Mouse (Mus musculus): Measurements from ENCODE around the gene Sco2. TPM values are rescaled to one million over a fixed set of nuclear protein-coding genes. Genes with fewer than 3 reads are reported as not detected.

The Sco2 gene
- polyA plus RNA-seq, 1 experiment from 2014 or later, result 5.3 TPM

DNA sequence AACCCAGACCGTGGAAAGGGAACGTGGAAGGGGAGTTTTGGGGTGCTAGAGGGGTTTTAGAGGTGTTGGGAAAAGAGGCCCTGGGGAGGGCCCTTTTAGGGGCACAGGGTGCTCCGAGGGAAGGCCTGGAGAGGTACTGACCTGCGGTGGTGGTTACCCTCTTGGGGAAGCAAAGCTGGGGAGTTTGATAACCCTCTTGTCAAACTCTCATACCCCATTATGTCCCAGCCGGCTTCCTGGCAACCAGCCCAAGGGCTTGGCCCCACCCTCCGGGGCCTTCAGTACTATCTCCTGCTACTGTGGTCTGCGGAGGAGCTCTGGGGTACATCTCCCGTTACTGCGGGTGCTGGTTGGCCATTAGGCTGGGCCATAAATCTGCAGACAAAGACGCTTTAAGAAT, 5.8 kb upstream of the Sco2 start:
- no peak overlapping the region for H3K27ac ChIP-seq (replicated peaks)
- peak; percentile 34 for DNase-seq (ENCODE audit: low spot score)
- H3K27me3 ChIP-seq (replicated peaks; ENCODE audit: low read depth, poor library complexity, severe bottlenecking), result peaks cover 91% of the 10 kb centered on the region
- H3K9me3 ChIP-seq, result no peaks in the 10 kb centered on the region
- WGBS, result 11% methylated on average over 10 of the region's 10 CpGs
- peak overlapping the region; percentile 53 for H3K4me3 ChIP-seq
- peaks cover 36% of the 10 kb centered on the region for H3K4me1 ChIP-seq
- H3K36me3 ChIP-seq (replicated peaks), result no peaks in the 10 kb centered on the region

DNA sequence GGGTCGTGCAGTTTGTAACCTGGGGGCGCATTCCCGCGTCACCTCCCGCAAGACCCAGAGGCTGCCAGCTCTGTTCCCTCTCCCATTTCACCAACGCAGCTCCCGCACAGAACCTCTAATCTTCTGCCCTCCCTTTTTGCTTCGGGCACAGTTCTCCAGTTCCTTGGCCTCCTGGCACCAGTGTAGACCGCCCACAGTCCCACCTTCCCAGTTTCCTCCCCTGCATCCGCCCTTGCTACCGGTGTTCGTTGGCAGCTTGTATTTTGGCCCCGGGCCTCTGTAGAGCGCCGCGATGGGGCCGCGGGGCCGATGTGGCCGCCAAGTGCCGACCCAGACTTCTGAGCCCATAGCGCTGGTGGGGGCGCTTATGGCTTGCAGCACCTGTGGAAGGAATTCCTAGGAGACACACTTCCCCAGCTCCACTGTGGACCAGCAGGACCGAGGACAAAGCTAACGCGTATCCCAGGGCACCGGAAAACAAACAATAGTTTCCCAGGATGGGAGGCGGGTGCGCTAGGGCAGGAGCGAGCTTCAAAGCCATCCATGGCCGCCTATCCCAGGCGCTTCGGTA, 5.3 kb upstream of the Sco2 start, which contains the start of gene Odf3b:
Odf3b (minus strand) TSS at position 452 of the 571 bp plus-strand sequence.
- Histone ChIP-seq H3K4me3 (peak within 1 kb of the TSS; percentile 53), H3K36me3 (replicated peaks) (no peaks in the 10 kb centered on the region), H3K27ac (replicated peaks) (peak within 1 kb of the TSS; percentile 36; the same call in 1 of the 2 replicates), H3K27me3 (replicated peaks; ENCODE audit: low read depth, poor library complexity, severe bottlenecking) (peaks cover 90% of the 10 kb centered on the region), H3K9me3 (no peaks in the 10 kb centered on the region), H3K4me1 (peaks cover 41% of the 10 kb centered on the region)
- under 1% methylated on average over 33 of the region's 33 CpGs for WGBS
- peak; percentile 51 for DNase-seq (ENCODE audit: low spot score)

DNA sequence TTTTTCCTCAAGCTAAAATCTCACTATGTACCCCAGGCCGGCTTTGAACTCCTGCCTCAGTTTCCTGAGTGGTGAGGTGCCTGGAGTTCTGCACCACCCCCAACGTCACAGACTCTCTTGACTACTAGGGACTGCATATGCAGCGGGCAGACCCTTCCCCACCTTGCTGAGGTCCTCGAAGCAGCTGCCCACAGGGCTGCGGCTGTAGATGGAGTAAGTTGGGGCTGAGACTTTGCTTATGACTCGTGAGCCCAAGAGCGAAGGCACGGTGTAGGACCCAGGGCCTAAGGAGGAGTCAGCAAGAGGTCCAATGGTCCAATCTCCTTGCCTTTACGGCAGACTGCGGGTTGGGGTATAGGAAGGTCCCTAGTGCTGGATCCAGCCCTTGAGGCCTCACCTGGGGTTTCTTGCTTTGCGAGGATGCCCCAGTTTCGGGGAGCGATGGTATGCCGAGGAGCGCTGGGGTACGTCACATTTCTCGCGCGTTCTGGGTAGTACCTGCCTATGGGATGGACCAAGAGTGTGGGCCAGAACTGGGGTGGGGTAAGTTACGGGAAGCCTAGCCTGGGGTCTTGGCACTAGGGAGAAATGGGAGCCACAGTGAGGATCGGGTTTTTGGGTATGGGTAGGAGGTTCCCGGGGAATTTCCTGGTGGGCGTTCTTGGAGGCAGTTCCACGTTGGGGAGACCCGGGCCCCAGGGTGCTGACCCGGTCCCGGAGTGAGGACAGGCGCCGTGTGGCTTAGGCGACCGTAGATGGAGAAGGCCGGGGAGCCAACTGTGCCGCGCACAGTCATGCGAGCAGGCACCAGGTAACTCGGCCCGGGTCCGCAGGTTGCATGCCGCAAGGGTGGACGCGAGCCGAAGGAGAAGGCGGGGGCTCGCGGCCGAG, 4.5 kb upstream of the Sco2 start:
- Histone ChIP-seq H3K4me3 (peak overlapping the region; percentile 53), H3K9me3 (no peaks in the 10 kb centered on the region), H3K27me3 (replicated peaks; ENCODE audit: low read depth, poor library complexity, severe bottlenecking) (peaks cover 85% of the 10 kb centered on the region), H3K4me1 (peaks cover 47% of the 10 kb centered on the region), H3K36me3 (replicated peaks) (no peaks in the 10 kb centered on the region), H3K27ac (replicated peaks) (peak overlapping the region; percentile 36; the same call in 1 of the 2 replicates)
- WGBS, result 10% methylated on average over 46 of the region's 46 CpGs
- peak; percentile 25 for DNase-seq (ENCODE audit: low spot score)

DNA sequence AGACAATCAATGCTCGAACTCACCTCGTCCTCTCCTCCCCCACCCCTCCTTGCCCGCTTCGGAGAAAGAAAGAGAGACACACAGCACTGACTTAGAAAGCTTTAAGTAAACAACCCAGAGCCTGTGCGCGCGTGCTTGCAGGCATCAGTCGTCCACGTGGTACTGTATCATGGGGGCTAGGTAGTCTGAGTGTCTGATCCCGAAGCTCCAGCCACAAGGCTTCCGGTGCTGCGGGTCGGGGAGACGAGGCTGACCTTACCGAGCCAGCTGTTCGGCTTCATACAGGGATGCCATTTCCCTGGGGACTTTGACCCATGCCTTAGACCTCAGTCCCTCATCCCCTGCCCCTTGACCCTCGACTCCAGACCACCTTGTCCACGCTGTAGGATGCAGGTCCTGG, 3.7 kb upstream of the Sco2 start:
- Histone ChIP-seq H3K4me3 (peak overlapping the region; percentile 32), H3K27me3 (replicated peaks; ENCODE audit: low read depth, poor library complexity, severe bottlenecking) (peaks cover 79% of the 10 kb centered on the region), H3K27ac (replicated peaks) (no peak overlapping the region), H3K4me1 (peaks cover 55% of the 10 kb centered on the region), H3K9me3 (no peaks in the 10 kb centered on the region), H3K36me3 (replicated peaks) (peaks cover 6% of the 10 kb centered on the region)
- WGBS, result 5% methylated on average over 18 of the region's 18 CpGs
- DNase-seq (ENCODE audit: low spot score), result peak; percentile 37

DNA sequence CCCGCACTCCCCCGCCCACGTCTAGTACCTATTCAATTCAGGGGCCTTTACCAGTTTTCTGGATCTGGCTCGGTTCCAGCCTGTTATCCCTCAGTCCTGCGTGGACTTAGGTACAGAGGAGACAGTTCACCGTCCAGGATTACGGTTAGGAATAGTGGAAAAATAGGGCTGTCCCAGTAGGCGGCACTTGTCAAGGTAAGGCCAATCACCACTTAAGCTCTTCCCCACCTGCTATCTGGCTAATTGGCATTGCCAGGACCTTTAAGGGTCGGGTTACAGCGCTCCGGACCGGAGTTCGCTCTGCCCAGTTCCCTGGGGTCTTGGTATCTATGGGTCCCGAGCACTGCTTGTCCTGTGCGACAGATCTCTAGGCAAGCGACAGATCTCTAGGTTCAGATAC, 3.3 kb upstream of the Sco2 start, which contains the start of gene Tymp:
Tymp (minus strand) TSS at position 83 of the 400 bp plus-strand sequence.
- H3K27me3 ChIP-seq (replicated peaks; ENCODE audit: low read depth, poor library complexity, severe bottlenecking), result peaks cover 74% of the 10 kb centered on the region
- DNase-seq (ENCODE audit: low spot score), result no peak
- H3K36me3 ChIP-seq (replicated peaks), result peaks cover 10% of the 10 kb centered on the region
- no peak within 1 kb of the TSS for H3K27ac ChIP-seq (replicated peaks)
- H3K9me3 ChIP-seq, result no peaks in the 10 kb centered on the region
- H3K4me1 ChIP-seq, result peaks cover 59% of the 10 kb centered on the region
- WGBS, result 15% methylated on average over 16 of the region's 16 CpGs
- H3K4me3 ChIP-seq, result peak within 1 kb of the TSS; percentile 32

DNA sequence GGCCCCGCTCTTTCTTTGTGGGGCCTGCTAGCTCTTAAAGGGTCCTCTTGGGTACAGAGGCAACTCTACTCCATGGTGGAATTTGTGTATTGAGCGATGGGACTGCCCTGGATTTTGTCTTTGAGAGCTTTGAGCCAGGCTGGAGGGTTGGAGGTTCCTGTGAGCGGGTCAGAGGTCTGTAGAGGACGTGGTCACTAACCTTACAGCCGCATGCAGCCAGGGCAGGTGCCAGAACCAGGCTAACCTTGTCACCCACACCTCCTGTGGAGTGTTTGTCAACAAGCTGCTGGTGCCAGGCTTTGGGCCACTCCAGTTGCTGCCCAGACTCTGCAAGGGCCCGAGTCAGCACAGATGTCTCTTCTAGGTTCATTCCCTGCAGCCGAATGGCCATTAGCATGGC, 2.4 kb upstream of the Sco2 start:
- no peaks in the 10 kb centered on the region for H3K9me3 ChIP-seq
- no peak for DNase-seq (ENCODE audit: low spot score)
- H3K27ac ChIP-seq (replicated peaks), result no peak overlapping the region
- H3K27me3 ChIP-seq (replicated peaks; ENCODE audit: low read depth, poor library complexity, severe bottlenecking), result peaks cover 65% of the 10 kb centered on the region
- H3K4me1 ChIP-seq, result peaks cover 60% of the 10 kb centered on the region
- WGBS, result 82% methylated on average over 7 of the region's 7 CpGs
- peaks cover 19% of the 10 kb centered on the region for H3K36me3 ChIP-seq (replicated peaks)
- no peak overlapping the region for H3K4me3 ChIP-seq

DNA sequence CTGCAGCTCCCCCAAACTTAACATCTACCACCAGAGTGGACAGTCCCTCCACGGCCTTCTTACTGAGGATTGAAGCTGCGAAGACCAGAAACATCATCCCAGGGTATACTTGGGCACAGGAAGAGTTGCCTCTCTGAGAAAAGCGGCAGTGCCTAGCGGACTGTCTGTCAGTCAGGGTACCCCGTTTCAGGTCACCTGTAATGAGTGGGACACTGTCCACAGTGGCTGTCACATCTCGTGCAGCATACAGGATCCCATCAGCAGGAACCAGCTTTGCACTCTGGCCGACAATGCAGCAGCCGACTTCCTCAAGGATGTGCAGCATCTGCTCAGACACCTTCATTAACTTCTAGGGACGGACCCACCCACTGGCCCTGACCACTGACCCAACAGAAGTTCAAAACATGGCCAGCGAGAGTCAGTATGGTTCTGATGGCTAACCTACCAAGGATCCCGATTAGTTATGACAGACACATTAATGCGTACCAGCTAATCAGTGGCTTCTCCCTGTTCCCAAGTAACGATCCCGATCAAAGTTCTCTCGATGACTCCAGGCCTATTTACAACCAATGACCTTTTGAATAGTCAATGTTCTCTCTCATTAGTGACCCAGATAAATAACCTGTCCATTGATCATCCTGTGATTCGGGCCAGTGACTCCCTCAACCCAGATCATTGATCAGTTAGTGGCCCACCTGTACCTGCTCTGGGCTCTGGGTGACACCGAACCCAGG, 1.3 kb upstream of the Sco2 start:
- Histone ChIP-seq H3K4me3 (peak overlapping the region; percentile 73), H3K36me3 (replicated peaks) (peaks cover 30% of the 10 kb centered on the region), H3K9me3 (no peaks in the 10 kb centered on the region), H3K27ac (replicated peaks) (no peak overlapping the region), H3K27me3 (replicated peaks; ENCODE audit: low read depth, poor library complexity, severe bottlenecking) (peaks cover 55% of the 10 kb centered on the region), H3K4me1 (peaks cover 60% of the 10 kb centered on the region)
- no peak for DNase-seq (ENCODE audit: low spot score)
- WGBS, result 92% methylated on average over 17 of the region's 17 CpGs

DNA sequence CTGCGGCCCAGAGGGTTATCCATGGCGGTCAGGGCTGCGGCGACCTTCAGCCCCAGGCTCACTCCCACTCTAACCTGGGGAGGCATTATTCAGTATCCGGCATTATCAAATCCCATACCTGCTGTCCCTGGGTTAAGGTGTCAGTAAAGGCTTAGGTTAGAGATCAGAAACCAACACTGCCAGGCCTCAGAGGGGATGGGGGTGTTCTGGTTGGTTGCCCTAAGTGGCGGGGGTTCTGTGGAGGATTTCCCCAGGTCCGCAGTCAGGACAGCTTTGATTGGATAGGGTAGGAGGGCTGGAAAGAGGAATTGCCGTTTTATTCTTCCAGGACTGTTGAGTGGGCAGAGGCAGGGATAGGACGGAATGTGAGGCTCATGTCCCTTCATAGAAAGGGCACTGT, 694 bp upstream of the Sco2 start:
- H3K4me3 ChIP-seq, result peak overlapping the region; percentile 73
- DNase-seq (ENCODE audit: low spot score), result no peak
- no peaks in the 10 kb centered on the region for H3K9me3 ChIP-seq
- H3K36me3 ChIP-seq (replicated peaks), result peaks cover 36% of the 10 kb centered on the region
- peaks cover 48% of the 10 kb centered on the region for H3K27me3 ChIP-seq (replicated peaks; ENCODE audit: low read depth, poor library complexity, severe bottlenecking)
- H3K4me1 ChIP-seq, result peaks cover 58% of the 10 kb centered on the region
- WGBS, result 46% methylated on average over 9 of the region's 9 CpGs
- H3K27ac ChIP-seq (replicated peaks), result peak overlapping the region; percentile 94

DNA sequence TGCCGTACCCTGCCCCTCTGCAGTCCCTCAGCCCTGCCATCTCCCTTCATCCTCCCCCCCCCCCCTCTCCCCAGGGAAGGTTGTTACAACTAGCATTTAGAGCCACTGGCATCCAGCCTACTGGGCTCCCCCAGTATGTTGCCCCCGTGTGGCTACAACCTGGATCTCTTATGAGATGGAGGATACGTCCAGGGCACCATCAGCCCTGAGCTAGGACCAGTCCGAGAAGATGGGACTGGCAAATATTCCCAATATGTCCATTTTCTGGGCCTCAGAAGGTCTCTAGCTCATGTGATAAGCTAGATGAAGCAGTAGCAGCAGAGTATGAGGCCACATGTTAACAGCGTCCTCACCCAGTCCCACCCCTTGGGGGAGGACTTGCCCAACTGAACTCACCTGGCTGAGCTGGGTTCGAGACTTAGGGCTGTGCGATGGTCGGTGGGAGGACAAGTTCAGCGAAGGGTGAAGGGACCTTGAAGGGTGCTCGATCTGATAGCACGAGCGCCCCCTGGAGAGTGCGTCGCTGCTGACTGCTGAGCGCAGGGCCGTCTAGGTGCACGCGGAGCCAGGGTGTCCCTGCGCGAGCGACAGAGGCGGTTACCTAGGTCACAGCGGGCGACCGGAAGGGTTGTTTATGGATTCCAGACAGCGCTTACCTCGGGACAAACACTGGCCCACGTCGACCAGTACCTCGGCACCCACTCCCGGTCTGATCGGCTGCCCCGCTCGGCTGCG, 452 bp downstream of the Sco2 start:
- peaks cover 48% of the 10 kb centered on the region for H3K36me3 ChIP-seq (replicated peaks)
- H3K27ac ChIP-seq (replicated peaks), result peak overlapping the region; percentile 94
- WGBS, result 2% methylated on average over 35 of the region's 35 CpGs
- peaks cover 37% of the 10 kb centered on the region for H3K27me3 ChIP-seq (replicated peaks; ENCODE audit: low read depth, poor library complexity, severe bottlenecking)
- peak overlapping the region; percentile 73 for H3K4me3 ChIP-seq
- DNase-seq (ENCODE audit: low spot score), result peak; percentile 86
- no peaks in the 10 kb centered on the region for H3K9me3 ChIP-seq
- peaks cover 46% of the 10 kb centered on the region for H3K4me1 ChIP-seq

DNA sequence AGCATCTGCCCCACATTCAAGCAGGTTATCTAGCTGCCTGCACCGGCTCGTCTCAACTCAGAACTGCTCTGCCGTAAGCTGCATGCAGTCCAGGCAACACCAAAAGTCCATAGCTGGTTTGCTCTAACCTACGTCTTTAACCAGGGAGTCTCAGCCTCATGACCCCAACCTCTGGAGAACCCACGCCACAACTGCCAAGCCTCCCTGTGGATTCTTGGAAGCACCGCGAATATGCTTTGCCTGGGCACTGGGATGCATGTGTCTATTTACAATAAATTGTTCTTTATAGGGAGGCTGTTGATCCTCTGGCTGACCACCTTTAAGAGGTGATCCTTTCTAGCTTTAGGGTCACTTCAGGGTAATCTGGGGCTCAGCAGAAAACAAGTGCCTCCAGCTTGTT, 1.1 kb downstream of the Sco2 start:
- H3K27ac ChIP-seq (replicated peaks), result peak overlapping the region; percentile 94; the same call in 1 of the 2 replicates
- WGBS, result 84% methylated on average over 7 of the region's 7 CpGs
- DNase-seq (ENCODE audit: low spot score), result no peak

DNA sequence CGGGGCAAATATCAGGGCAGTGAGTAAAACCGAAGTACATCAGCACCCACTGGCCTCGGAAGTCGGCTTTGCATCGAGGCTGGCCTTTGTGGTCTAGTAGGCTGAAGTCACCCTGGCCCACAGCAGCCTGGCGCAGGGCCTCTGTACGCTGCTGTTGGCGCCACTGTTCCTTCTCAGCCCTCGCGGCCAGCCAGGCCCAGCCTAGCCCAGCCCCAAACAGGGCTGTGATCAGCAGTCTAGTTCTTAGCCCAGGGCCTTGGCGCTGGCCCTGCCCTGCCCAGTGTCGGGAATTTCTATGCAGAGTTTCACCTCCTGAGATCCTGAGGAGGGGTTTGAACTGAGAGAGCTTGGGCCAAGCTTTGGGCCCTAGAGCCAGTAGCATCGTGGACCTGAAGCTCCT, 1.6 kb downstream of the Sco2 start:
- Histone ChIP-seq H3K27ac (replicated peaks) (no peak overlapping the region), H3K4me3 (peak overlapping the region; percentile 73; the same call in 1 of the 2 replicates), H3K4me1 (peaks cover 35% of the 10 kb centered on the region), H3K9me3 (no peaks in the 10 kb centered on the region), H3K36me3 (replicated peaks) (peaks cover 59% of the 10 kb centered on the region), H3K27me3 (replicated peaks; ENCODE audit: low read depth, poor library complexity, severe bottlenecking) (peaks cover 26% of the 10 kb centered on the region)
- no peak for DNase-seq (ENCODE audit: low spot score)
- WGBS, result 90% methylated on average over 13 of the region's 13 CpGs

More for the DNA sequence above, 1.1 kb downstream of the Sco2 start:
- Histone ChIP-seq H3K9me3 (no peaks in the 10 kb centered on the region), H3K4me3 (peak overlapping the region; percentile 73), H3K36me3 (replicated peaks) (peaks cover 54% of the 10 kb centered on the region), H3K4me1 (peaks cover 40% of the 10 kb centered on the region), H3K27me3 (replicated peaks; ENCODE audit: low read depth, poor library complexity, severe bottlenecking) (peaks cover 30% of the 10 kb centered on the region)

DNA sequence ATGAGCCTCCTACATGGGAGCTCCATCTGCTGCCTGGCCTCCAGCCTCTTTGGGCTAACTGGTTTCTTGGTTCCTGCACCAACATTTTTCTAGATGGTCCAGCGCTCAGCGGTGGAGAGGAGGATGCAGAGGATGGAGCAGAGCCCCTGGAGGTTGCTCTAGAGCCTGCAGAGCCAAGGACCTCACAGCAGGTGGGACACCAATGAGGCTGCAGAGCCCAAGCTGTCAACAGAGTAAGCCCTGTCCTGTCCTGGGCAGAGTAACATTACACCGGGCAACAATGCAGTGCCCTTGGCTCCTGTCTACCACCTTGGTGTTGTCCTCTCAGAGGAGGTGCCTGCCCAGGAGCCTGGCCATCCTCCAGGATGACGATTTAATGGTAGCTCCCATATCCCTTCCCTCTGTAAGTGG, 8.5 kb downstream of the Sco2 start:
- Histone ChIP-seq H3K36me3 (replicated peaks) (peaks cover 100% of the 10 kb centered on the region), H3K9me3 (no peaks in the 10 kb centered on the region), H3K27me3 (replicated peaks; ENCODE audit: low read depth, poor library complexity, severe bottlenecking) (no peaks in the 10 kb centered on the region), H3K4me3 (no peak overlapping the region), H3K4me1 (no peaks in the 10 kb centered on the region), H3K27ac (replicated peaks) (no peak overlapping the region)
- DNase-seq (ENCODE audit: low spot score), result no peak
- 94% methylated on average over 4 of the region's 4 CpGs for WGBS
